Mouse (Mus musculus) liver, embryonic 16.5 days (tissue): Measurements from ENCODE around the gene Eri3. TPM values are rescaled to one million over a fixed set of nuclear protein-coding genes. Genes with fewer than 3 reads are reported as not detected.
A peak's percentile ranks its signal among the peaks of the same experiment; 100 is the strongest.

Experiments
- ATAC-seq: fragments of 200-750 bp; cut with Nextera tagmentation; 2 replicates; pipeline ENCODE4 v1.8.0; 2017; ENCODE audit warnings: low read depth, mild to moderate bottlenecking, moderate number of reproducible peaks, moderate library complexity
- H3K27ac ChIP-seq: fragments of 300-500 bp; sonication (generic); 2 replicates; pipeline ENCODE4 v1.5.1; 2014; ENCODE audit warnings: mild to moderate bottlenecking, low read length
- H3K27me3 ChIP-seq: fragments of 300-500 bp; sonication (generic); 2 replicates; pipeline ENCODE4 v1.6.1; 2014; ENCODE audit warnings: low read depth, low read length, mixed read lengths; ENCODE audit not compliant: control insufficient read depth, insufficient read depth
- H3K36me3 ChIP-seq: fragments of 300-500 bp; sonication (generic); 2 replicates; pipeline ENCODE4 v1.6.1; 2014; ENCODE audit warnings: mild to moderate bottlenecking; ENCODE audit not compliant: control insufficient read depth, insufficient read depth
- H3K4me1 ChIP-seq: fragments of 300-500 bp; sonication (generic); 2 replicates; pipeline ENCODE4 v1.6.1; 2014; ENCODE audit warnings: low read depth, low read length, mixed read lengths; ENCODE audit not compliant: control insufficient read depth
- H3K4me2 ChIP-seq: fragments of 300-500 bp; sonication (generic); 2 replicates; pipeline ENCODE4 v1.6.1; 2014; ENCODE audit warnings: low read depth, low read length, mixed read lengths
- H3K4me3 ChIP-seq: fragments of 300-500 bp; sonication (generic); 2 replicates; pipeline ENCODE4 v1.5.1; 2014; ENCODE audit warnings: low read depth, mild to moderate bottlenecking, low read length
- H3K9ac ChIP-seq: fragments of 300-500 bp; sonication (generic); 2 replicates; pipeline ENCODE4 v1.6.1; 2014; ENCODE audit warnings: low read depth, low read length
- H3K9me3 ChIP-seq: fragments of 300-500 bp; sonication (generic); replicated peaks from 2 replicates; pipeline ENCODE4 v1.6.1; 2016; ENCODE audit warnings: low read length; ENCODE audit not compliant: control insufficient read depth
- WGBS: fragments of 180-500 bp; shearing (Covaris S2); extraction: QIAGEN DNeasy Blood & Tissue Kit; methylation state at CpG from one replicate; pipeline ENCODE4 v1.1.7; 2014; ENCODE audit not compliant: insufficient replicate concordance; 5-methylcytosine and 5-hydroxymethylcytosine counted together
- polyA plus RNA-seq: library from polyadenylated mRNA; unstranded; fragments of >200 nt; fragmentation: Nextera tagmentation; extraction: Ambion mirVana; gene quantifications from 2 replicates; pipeline ENCODE4 v1.2.1, GENCODE M21; 2015

The Eri3 gene
- polyA plus RNA-seq, 1 experiment from 2014 or later, result 26.8 TPM

DNA sequence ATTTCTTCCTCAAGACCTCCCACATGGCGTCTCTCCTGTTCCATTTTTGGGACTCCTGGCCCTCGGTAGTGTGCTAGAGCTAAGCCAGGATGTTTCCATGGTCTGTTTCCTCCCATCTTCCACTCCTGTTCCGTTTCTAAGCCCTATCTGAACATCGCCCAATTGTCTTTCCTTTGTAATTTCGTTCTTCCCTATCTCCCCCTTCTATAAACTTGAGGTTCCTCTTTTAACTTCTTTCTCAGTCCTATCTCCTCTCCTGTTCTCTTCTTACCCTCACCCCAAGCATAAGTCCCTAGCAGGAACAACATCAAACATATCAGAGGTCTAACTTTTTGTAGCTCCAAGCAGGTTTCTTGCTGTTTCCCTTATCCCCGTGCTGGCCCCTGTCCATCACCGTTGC lies 13.2 kb upstream of the Eri3 start:
- H3K4me3 ChIP-seq, result no peak overlapping the region
- no peaks in the 10 kb centered on the region for H3K9me3 ChIP-seq
- H3K4me1 ChIP-seq, result no peaks in the 10 kb centered on the region
- 32% methylated on average over 7 of the region's 7 CpGs for WGBS
- H3K4me2 ChIP-seq, result no peak overlapping the region
- no peak for ATAC-seq
- no peaks in the 10 kb centered on the region for H3K36me3 ChIP-seq
- H3K27me3 ChIP-seq, result no peaks in the 10 kb centered on the region; the same call in 1 of the 2 replicates
- H3K27ac ChIP-seq, result no peak overlapping the region
- H3K9ac ChIP-seq, result no peak overlapping the region

DNA sequence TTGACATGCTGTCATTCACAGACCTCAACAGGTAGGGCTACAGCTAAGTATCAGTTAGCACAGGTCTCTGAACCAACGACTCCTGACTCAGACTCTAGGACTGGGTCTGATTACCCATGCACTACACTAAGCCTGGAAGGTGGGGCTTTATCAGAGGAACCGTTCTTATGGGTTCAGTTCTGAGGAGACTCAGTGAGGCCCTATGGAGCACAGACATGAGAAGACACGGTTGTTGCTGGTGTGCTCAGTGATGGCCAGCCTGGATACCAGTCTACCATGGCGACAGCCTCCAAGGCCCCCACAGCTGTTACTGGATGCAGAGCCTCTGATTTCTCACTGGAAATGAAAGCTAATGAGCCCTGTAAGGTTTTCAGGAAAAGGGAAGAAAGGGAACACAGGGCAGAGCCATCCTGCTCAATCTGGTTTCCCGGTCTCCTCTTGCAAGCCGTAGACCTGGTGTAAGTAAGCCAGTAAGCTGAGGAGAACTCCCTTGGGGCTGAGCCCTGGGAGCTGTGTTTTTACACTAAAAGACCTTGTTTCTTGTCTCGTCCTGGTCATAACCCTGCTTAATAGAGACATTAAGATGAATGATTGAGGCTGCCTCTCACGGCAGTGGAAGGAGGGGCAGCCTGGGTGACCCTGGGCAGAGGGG lies 10.7 kb upstream of the Eri3 start:
- no peak for ATAC-seq
- 64% methylated on average over 8 of the region's 8 CpGs for WGBS
- Histone ChIP-seq H3K9ac (no peak overlapping the region), H3K4me2 (no peak overlapping the region), H3K36me3 (no peaks in the 10 kb centered on the region), H3K4me1 (no peaks in the 10 kb centered on the region), H3K27ac (no peak overlapping the region), H3K4me3 (no peak overlapping the region), H3K9me3 (no peaks in the 10 kb centered on the region), H3K27me3 (no peaks in the 10 kb centered on the region; the same call in 1 of the 2 replicates)

DNA sequence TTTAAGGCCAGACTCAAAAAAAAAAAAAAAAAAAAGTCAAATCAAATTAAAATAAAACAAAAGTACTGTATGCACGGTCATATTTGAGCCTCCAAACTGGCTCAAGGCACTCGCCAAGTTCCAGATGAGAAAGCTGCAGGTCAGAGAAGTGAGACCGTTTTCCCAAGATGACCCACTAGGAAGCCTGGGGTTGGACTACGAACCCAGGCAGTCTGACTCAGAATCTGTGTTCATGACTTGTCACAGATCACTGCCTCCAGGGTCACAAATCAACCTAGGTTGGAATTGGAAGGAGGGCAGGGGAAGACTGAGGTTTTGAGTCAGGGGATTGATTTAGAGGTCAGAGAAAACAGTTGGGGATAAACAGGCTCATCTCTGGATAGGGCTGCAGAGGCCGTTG lies 9.6 kb upstream of the Eri3 start:
- no peak overlapping the region for H3K4me2 ChIP-seq
- H3K36me3 ChIP-seq, result no peaks in the 10 kb centered on the region
- H3K27me3 ChIP-seq, result no peaks in the 10 kb centered on the region; the same call in 1 of the 2 replicates
- no peak for ATAC-seq
- no peak overlapping the region for H3K4me3 ChIP-seq
- H3K27ac ChIP-seq, result no peak overlapping the region
- no peaks in the 10 kb centered on the region for H3K4me1 ChIP-seq
- H3K9me3 ChIP-seq, result no peaks in the 10 kb centered on the region
- H3K9ac ChIP-seq, result no peak overlapping the region
- 68% methylated on average over 5 of the region's 5 CpGs for WGBS

DNA sequence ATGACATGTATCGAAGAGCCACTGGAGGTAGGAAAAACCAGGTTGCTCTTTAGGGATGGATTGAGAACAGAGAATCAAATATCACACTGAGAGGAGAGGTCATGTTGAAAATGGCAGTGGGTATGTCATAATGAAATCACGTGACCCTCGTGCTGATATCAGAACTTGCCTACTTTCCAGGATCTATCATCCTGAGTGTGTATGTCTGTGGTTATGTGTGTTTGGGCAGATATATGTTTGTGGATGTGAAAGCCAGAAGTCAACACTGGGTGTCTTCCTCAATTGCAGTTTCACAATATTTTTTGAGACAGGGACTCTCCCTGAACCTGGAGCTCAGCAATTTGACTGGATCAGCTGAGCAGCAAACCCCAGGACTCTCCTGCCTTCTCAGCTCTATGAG lies 4.7 kb upstream of the Eri3 start:
- H3K36me3 ChIP-seq, result no peaks in the 10 kb centered on the region
- no peaks in the 10 kb centered on the region; the same call in 1 of the 2 replicates for H3K27me3 ChIP-seq
- H3K4me3 ChIP-seq, result no peak overlapping the region
- peaks cover 4% of the 10 kb centered on the region for H3K4me1 ChIP-seq
- H3K27ac ChIP-seq, result no peak overlapping the region
- no peak for ATAC-seq
- no peaks in the 10 kb centered on the region for H3K9me3 ChIP-seq
- H3K9ac ChIP-seq, result no peak overlapping the region
- H3K4me2 ChIP-seq, result no peak overlapping the region
- 36% methylated on average over 3 of the region's 3 CpGs for WGBS

DNA sequence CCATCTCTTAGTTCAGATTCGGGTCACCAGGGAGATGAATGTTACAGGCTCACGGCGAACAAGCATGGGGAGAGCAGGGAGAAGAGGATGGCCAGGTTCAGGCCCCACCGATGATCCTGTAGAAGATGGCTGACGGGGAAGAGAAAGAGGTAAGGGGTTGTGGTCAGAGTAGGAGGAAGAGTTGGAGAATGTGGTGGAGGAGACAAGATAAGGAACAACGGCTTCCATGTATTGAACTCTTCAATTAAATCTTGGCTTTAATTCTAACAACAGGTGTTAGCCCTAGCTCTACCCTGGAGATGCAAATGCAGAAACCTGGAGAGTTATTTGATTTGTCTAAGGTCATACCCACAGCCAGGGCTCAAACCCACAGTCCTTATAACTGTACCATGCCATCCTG lies 3.5 kb upstream of the Eri3 start:
- Histone ChIP-seq H3K27ac (no peak overlapping the region), H3K4me1 (peaks cover 14% of the 10 kb centered on the region), H3K9ac (no peak overlapping the region), H3K27me3 (no peaks in the 10 kb centered on the region; the same call in 1 of the 2 replicates), H3K4me3 (no peak overlapping the region), H3K9me3 (no peaks in the 10 kb centered on the region), H3K36me3 (no peaks in the 10 kb centered on the region), H3K4me2 (no peak overlapping the region)
- 50% methylated on average over 6 of the region's 6 CpGs for WGBS
- no peak for ATAC-seq

DNA sequence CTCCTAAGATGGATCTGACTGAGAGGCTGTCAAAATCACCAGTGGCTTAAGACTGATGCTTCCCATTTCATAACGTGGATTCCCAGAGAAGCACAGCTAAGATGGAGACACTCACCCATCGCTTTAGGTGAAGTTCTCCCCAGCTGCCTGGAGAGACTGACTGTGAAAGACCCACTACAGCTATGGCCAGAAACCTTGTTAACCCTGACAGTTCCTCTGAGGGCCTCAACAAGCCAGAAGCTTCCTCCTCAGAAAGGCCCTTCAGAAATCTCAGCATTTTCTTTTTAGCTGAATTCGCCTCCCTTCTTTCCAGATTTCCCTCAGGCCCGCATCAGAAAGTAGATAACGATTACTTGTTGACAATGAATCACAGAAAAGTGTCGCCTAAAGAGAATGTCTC lies 589 bp upstream of the Eri3 start:
- peak overlapping the region; percentile 90 for H3K4me3 ChIP-seq
- H3K27ac ChIP-seq, result no peak overlapping the region
- H3K4me2 ChIP-seq, result peak overlapping the region; percentile 38; the same call in 1 of the 2 replicates
- H3K27me3 ChIP-seq, result no peaks in the 10 kb centered on the region
- no peak for ATAC-seq
- H3K4me1 ChIP-seq, result peaks cover 16% of the 10 kb centered on the region
- H3K9me3 ChIP-seq, result no peaks in the 10 kb centered on the region
- no peaks in the 10 kb centered on the region for H3K36me3 ChIP-seq
- H3K9ac ChIP-seq, result no peak overlapping the region
- WGBS, result 34% methylated on average over 6 of the region's 6 CpGs

DNA sequence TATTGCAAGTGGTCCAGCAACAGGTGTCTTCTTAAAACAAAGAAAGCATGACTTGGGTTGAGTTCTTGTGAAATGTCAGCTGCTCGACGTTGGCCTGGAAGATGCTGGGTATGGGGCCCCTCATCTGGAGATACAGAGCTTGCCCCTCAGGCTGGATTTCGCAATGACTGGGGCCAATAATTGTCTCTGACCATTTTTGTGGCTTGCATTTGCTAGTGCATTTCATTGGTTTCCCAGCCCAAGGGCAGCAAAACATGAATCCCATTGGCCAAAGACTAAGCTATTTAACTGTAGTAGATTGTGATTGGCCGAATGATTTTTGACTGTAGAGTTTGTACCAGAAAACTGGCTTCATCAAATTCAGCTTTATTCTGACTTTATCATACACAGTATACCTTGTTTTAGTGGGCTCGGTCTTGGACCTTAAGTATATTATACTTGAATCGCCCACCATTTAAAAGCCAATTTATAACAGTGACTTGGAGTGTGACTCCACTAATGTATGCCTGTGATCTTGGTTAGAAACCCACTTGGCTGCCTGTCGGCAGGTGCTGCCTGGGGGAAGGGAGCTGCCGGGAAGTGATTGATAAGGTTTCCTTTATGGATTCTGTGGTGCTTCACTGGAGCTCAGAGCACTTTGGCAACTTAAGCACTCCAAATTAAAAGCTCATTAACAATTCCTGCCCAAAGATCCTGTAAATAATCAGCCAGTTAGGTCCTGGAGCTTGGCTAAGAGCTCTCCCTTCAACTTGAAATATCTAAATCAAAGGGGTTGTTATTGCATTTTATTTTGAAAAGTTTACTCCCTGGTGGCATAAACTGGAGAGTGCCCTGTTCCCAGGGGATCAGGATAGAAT lies 1.2 kb downstream of the Eri3 start:
- Histone ChIP-seq H3K9me3 (no peaks in the 10 kb centered on the region), H3K4me1 (peaks cover 16% of the 10 kb centered on the region), H3K4me3 (peak overlapping the region; percentile 90), H3K9ac (no peak overlapping the region; the same call in 1 of the 2 replicates), H3K27me3 (no peaks in the 10 kb centered on the region), H3K27ac (no peak overlapping the region), H3K36me3 (no peaks in the 10 kb centered on the region), H3K4me2 (peak overlapping the region; percentile 96)
- WGBS, result 46% methylated on average over 8 of the region's 8 CpGs
- no peak for ATAC-seq

DNA sequence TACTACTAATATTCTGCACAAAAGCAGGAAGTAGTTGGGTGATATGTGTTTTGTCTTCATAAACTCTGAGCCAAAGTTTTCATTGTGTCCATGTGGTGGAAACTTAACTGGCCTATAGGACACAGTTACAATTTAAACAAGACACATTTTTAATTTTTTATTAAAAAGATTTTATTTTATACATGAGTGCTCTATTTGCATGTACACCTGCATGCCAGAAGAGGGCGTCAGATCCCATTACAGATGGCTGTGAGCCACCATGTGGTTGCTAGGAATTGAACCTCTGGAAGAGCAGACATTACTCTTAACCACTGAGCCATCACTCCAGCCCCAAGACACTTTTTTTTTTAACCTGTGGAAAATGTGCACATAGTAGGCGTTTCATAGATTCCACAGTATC lies 5.3 kb downstream of the Eri3 start:
- no peaks in the 10 kb centered on the region for H3K9me3 ChIP-seq
- no peak overlapping the region for H3K27ac ChIP-seq
- H3K36me3 ChIP-seq, result no peaks in the 10 kb centered on the region
- no peak overlapping the region for H3K4me3 ChIP-seq
- no peak overlapping the region for H3K9ac ChIP-seq
- H3K27me3 ChIP-seq, result no peaks in the 10 kb centered on the region
- peaks cover 11% of the 10 kb centered on the region for H3K4me1 ChIP-seq
- WGBS, result 46% methylated on average over 2 of the region's 2 CpGs
- H3K4me2 ChIP-seq, result no peak overlapping the region
- ATAC-seq, result no peak

DNA sequence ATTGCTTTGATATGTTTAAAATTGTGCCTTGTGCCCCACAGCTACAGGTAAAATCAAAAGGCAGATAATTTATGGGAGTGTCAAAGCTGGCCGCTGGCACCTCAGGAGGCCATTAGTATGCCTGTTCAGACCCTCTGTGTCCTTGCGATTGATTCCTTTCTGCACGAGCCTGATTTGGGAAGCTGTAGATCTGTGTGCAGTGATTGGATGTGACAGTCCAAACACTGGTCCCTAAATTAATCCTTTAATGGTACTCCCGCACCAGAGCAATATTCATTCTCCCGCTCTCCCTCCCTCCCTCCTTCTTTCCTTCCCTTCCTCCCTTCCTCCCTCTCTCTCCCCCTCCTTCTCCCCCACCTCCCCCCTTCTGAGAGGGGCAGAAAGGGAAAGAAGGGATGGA lies 6.2 kb downstream of the Eri3 start:
- WGBS, result 66% methylated on average over 5 of the region's 5 CpGs
- peaks cover 4% of the 10 kb centered on the region; the same call in 1 of the 2 replicates for H3K4me1 ChIP-seq
- no peak for ATAC-seq

More for the DNA sequence above, 6.2 kb downstream of the Eri3 start:
- Histone ChIP-seq H3K36me3 (no peaks in the 10 kb centered on the region), H3K4me3 (no peak overlapping the region), H3K9me3 (no peaks in the 10 kb centered on the region), H3K27me3 (no peaks in the 10 kb centered on the region), H3K4me2 (no peak overlapping the region), H3K27ac (no peak overlapping the region), H3K9ac (no peak overlapping the region)
